Mouse (Mus musculus): Measurements from ENCODE around the gene Pinlyp.

- no peak for TF ChIP-seq CTCF (IDR thresholded peaks at IDR 0.05; ENCODE audit: control insufficient read depth, insufficient read depth, insufficient replicate concordance, low read depth, low read length)
- no peak for TF ChIP-seq POLR2A (IDR thresholded peaks at IDR 0.05; ENCODE audit: control insufficient read depth, low read depth, low read length)
Observed at GRCm38 (mm10) chr7:24594309-24594803, 48.4 kb upstream of the Pinlyp start.
